Mouse (Mus musculus): ENCODE measurements around the gene Cldn20. TPM values are rescaled to one million over a fixed set of nuclear protein-coding genes. Genes with fewer than 3 reads are reported as not detected.

The Cldn20 gene
- total RNA-seq (2015; ENCODE audit: low replicate concordance) (not detected in 2 replicates), total RNA-seq (2017; ENCODE audit: low replicate concordance) (not detected in 2 replicates)

DNA sequence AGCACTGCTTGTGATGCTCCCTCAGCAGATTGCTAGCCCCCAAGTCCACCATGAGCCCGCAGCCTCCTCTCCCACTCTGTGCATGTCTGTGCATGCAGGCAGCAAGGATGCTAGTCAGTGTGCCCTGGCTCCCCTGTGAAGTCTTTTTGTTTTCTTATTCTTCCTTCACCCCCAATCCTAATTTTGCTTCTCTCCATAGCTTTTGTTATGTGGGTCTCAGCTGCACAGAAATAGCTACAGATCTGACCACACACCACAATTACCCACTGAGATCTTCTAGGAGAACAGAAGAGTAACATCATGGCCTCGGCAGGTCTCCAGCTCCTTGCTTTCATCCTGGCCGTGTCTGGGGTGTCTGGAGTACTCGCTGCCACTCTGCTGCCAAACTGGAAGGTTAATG lies at the start of gene Cldn20:
TSS of gene Cldn20 (plus strand) at position 301 of the 400 bp plus-strand sequence.
- no peak for ATAC-seq (replicated peaks; ENCODE audit: low FRiP score, poor library complexity, severe bottlenecking)

DNA sequence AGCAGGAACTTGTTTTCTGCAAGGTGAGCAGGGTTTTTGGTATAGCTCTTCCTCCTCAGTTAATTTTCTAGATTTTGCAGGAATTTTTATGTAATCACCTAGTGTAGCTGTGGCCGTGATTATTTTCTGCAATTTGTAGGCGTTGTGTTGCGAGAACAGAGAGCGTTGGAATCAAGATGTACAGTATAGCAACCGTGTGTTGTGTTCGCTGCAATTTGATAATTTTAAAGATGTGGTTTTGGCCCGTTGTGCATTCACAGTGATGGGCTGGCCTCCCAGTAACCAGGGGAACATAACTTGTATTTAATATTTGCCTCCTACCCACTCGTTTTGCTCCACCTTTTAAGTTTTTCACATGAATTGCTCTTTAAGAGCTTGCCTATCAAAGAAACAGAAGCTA lies 49.3 kb upstream of the Cldn20 start:
- ATAC-seq (replicated peaks; ENCODE audit: low FRiP score, poor library complexity, severe bottlenecking) = no peak

DNA sequence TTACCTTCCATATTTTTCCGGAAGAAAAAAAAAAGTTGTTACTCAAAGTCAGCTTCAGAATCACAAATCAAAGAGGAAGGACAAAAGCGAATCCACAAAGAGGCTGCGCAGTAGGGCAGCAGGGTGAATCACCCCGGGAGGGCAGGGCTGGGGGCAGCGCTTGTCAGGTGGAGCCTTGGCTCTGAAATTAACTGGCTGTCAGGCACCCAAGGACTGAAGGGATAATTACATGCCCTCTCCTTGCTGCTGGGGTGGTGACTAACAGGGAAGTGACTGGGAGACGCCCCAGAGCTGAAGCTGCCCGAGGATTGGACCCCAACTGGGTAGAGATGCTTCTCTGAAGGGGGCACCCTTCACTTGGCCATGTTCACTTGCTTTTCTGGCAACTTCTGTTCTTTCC lies 46.5 kb upstream of the Cldn20 start:
- ATAC-seq (replicated peaks; ENCODE audit: low FRiP score, poor library complexity, severe bottlenecking) = no peak

DNA sequence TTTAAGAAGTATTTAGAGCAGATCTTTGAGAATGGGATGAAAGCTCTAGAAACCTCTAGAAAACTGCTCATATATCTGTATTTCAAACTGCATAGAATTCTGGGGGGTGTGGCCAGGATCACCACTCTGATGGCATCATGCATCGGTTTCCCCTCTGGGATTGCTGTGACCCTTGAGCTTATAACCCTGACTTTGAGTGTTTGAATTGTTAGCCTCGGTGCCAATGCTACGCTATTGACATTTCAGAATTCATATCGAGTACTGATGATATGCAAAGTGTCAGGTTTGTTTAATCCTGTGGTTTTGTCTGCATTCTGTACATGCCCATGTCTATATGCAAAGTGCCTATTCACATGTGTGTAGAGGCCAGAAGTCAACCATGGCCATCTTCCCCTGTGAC lies 45.1 kb upstream of the Cldn20 start:
- ATAC-seq (replicated peaks; ENCODE audit: low FRiP score, poor library complexity, severe bottlenecking) = no peak

DNA sequence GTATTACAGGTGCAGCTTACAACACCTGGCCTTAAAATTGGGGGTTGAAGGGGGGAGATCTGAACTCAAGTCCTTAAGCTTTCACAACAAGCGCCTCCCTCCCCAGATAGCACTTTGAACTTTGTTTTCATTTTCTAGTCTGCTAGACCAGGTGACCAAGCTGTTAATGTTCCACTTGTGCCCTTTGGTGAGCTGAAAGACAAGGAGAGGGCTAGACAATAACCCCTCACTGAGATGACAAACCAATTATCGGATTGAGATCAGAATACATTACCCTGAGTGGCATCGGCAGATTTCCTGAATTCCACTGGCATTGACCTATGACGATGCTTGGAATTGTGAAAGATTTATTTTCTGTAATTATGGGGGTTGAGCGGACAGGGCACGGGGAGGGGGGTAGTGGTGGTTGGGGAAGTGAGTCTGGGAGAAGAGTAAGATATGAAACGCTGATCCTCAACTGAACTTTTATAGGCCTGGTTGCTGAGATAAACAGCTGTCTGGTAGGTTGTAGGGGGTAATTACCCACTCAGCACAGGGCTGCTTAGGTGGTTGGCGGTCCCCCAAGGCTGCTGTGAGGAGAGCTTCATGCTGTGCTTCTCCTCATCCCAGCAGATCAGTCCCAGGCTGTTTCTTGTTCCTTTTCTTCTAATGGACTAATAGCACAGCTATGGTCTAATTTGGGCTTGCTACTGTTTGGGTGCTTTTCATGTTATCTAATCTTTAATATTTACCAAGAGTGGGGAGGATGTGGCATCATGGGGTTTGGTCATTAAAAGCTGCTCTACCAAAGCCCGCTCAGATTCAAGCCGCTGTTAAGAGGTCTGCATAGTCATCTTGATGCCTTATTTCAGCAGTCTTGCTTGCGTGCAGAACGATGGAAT lies 44.4 kb upstream of the Cldn20 start:
- no peak for ATAC-seq (replicated peaks; ENCODE audit: low FRiP score, poor library complexity, severe bottlenecking)

DNA sequence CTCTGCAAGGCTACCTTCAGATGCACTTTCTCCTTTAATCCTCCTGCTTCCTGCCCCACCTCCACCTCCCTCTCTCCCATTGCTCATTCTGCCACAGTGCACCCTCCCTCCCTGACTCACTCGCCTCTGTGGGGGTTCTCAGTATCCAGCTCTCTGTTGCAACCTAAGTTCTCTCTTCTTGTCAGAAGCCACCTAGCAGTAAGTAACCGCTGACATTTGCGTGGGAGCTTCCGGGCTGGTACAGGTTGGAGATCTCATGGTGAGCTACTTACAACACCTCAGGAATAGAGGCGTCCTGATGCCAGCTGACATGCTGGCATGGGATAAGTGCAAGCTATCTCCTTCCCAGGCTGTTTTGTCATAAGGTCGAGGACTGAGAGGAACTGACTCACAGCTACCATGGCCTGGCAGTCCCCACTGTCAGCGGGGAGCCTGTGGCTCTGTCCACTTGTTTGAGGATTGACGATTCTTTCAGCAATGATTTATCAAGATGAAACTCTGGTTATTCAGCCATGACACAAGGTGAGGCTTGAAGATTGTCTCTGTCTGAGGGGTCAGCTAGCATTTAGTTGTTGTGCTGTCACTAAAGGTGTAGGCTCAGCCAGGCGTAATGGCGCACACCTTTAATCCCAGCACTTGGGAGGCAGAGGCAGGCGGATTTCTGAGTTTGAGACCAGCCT lies 42.0 kb upstream of the Cldn20 start:
- no peak for ATAC-seq (replicated peaks; ENCODE audit: low FRiP score, poor library complexity, severe bottlenecking)

DNA sequence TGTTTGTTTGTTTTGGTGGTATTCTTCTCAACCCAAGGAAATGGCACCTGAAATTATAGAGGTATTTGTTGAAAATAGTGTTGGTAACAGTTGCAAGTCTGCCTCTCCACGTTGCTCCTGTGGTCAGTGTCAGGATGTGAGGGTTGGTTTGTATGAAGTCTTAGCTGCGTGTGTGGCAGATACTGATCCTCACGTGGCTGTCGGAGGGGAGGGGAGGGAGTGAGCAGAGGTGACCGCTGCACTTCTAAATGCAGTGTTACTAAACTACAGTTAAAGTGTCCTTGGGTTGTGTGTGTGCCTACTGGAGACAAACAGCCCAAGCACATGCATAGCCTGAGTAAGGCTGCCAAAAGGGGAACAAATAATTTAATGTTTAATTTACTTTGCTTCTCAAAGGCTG lies 41.3 kb upstream of the Cldn20 start:
- ATAC-seq (replicated peaks; ENCODE audit: low FRiP score, poor library complexity, severe bottlenecking) = no peak

DNA sequence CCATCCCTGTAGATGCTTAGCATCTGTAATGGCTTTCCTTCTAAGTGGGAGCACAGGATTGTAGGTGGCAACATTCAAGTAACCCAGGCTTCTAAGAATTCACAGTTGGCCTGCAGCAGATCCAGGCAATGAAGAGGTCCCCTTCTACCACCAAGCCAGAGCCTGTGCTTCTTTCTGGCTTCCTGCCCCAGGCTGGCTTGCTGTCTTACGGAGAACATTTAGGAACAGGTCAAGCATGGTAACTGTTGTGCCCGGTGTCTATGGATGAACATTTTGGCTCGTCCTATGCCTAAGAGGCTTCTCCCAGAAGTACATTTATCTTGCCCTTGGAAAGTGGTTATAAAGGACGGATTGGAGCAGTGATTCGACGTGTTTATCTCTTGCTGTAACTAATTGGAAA lies 40.7 kb upstream of the Cldn20 start:
- no peak for ATAC-seq (replicated peaks; ENCODE audit: low FRiP score, poor library complexity, severe bottlenecking)

DNA sequence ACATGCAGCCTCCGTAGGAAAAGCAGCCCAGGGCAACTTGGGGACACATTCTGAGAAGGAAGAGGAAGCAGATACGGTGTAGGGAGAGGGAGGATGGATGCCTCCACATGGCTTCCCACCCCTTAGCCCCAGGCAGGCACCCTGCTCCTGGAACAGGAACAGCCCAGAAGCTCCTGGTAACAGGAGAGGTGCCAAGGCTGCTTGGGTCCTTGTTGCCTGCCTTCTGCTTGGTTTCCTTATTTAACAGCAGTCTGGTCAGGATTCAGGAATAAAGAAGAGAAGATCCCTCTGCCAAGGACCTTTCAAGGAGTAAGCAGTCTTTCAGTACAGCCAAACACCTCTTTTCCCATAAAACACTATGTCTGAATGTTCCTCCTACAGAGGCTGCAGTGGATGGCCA lies 36.8 kb upstream of the Cldn20 start:
- ATAC-seq (replicated peaks; ENCODE audit: low FRiP score, poor library complexity, severe bottlenecking) = no peak

DNA sequence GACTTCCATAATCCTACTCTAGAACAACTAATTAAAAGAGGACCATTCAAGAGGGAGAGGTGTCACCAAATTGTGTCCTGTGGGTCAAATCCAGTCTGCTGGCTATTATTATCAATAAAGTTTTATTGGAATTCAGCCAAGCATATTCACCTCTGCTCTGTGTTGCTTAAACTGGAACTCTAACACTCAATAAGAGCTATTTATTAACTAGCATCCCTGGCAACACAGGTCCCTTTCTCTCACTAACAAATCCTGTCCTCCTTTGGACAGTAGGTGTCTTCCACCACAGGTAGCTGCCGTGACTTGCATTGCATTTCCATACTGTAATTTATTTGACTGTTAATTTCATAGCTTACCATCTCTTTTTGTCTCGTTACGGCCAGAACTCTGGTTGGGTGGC lies 36.3 kb upstream of the Cldn20 start:
- no peak for ATAC-seq (replicated peaks; ENCODE audit: low FRiP score, poor library complexity, severe bottlenecking)

DNA sequence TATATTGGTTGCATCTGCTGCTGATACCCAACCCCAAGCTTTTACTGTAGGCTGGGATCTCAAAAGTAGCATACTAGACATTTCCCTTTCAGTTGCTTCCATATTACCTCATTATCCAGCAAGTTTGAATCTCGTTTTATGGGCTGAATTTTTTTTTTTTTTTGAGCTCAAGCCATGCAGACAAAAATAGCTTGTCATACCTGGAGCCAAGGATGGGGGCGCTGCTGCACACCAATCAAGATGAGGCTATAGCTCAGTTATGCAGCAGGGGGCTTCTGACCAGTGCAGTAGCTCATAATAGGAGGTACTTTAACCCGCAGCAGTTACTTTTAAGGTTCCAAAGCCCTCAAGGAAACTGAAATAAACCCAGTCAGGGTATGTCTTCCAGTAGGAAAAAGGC lies 34.3 kb upstream of the Cldn20 start:
- no peak for ATAC-seq (replicated peaks; ENCODE audit: low FRiP score, poor library complexity, severe bottlenecking)

DNA sequence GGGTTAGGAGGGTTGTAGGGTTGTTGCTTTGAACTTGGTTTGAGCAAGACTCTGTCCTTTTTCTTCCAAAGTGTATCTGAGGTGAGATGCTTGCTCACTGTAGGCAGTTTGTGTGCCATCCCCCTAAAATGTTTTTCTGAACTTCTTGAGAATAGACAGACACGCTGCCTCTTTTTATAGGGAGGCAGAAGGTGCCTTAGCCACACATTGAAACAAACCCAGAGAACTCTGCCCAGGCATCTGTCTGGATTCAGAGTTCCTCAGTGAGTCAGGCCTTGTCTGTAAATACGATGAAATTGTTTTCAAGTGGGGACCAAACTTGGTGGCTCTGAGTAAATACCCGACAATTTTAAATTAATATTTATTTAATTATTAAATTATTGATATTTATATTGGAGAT lies 33.8 kb upstream of the Cldn20 start:
- ATAC-seq (replicated peaks; ENCODE audit: low FRiP score, poor library complexity, severe bottlenecking) = no peak

DNA sequence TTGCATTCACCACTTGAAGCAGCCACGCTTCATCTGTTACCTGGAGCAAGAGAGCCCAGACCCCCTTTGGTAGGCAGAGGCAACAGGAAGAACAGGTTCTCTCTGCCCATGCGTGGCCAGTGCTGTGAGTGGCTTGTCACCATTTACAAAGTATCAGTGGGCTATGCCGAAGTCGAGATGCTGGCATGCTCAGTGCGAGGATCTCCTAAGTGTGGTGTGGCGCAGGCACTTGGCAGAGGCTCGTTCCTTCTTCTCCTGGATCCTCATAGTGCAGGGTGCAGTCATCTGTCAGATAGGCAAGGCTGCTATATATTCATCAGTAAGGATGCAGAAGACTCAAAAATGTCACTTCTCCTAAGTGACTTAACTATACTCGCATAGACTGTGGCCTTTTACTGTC lies 32.9 kb upstream of the Cldn20 start:
- no peak for ATAC-seq (replicated peaks; ENCODE audit: low FRiP score, poor library complexity, severe bottlenecking)

DNA sequence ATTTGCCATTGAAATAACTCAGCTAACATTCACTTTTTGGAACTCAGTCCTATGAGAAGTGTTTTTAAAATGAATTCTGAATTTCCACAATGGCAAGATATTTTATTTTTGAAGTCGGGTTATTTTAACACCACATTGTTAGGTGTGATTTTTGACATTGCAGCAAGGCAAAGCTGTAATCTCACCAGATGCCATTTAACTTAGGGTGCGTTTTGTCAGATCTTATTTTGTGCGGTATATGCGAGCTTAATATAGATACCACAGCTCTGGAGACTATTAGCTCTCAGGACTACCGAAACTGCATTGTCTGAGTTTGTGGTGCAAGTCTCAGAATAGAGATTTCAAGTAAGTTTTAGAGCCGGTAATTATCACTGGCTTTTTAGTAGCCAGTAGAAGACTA lies 32.3 kb upstream of the Cldn20 start:
- no peak for ATAC-seq (replicated peaks; ENCODE audit: low FRiP score, poor library complexity, severe bottlenecking)

DNA sequence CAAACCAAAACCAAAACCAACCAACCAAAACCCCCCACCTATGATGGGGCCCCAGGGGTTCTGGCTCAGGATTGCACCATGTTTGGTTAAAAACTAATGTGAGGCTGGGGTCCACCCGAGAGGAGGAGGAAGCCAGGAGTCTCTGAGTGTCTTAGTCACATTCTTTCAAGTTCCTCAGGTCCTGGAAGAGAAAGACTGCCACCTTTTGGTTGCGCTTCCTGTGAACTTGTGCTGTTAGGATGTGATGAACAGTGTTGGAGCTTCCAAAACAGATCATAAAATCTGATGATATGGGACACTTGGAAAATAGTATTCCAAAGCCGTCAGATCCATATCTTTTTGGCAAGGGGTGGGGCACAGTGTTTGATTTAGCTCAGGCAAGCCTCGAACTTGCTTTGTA lies 31.4 kb upstream of the Cldn20 start:
- no peak for ATAC-seq (replicated peaks; ENCODE audit: low FRiP score, poor library complexity, severe bottlenecking)

DNA sequence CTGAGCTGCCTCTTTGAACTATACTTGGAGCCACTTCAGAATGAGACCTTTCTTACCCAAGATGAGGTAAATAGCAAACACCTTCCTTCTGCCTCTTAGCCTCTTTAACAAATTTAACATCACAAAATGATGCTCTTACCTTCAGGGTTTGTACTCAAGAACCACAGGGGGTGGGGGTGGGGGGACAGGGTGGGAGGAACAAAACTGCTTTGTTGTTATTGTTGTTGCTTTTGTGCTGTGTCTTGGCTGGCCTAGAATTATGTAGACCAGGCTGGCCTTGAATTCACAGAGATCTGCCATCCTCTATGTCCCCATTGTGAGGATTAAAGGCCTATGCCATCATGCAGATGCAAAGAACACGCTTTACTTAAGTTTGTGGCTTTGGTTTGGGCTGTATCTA lies 26.6 kb upstream of the Cldn20 start:
- ATAC-seq (replicated peaks; ENCODE audit: low FRiP score, poor library complexity, severe bottlenecking) = no peak

DNA sequence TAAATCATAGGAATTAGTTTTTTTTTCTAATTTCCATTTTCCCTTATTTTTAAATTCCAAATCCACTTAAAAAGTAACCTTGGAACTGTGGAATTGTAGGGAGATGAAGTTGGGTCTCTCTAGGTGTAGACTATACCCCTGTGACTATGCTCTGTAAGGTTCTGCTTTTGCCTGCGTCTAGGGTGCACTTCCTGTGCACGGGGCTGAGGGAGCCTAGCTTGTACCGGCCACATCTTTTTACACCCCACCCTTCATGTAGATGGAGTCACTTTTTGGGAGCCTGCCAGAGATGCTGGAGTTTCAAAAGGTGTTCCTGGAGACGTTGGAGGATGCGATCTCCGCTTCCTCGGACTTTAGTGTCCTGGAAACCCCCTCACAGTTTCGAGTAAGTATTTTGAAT lies 25.8 kb upstream of the Cldn20 start:
- ATAC-seq (replicated peaks; ENCODE audit: low FRiP score, poor library complexity, severe bottlenecking) = no peak

DNA sequence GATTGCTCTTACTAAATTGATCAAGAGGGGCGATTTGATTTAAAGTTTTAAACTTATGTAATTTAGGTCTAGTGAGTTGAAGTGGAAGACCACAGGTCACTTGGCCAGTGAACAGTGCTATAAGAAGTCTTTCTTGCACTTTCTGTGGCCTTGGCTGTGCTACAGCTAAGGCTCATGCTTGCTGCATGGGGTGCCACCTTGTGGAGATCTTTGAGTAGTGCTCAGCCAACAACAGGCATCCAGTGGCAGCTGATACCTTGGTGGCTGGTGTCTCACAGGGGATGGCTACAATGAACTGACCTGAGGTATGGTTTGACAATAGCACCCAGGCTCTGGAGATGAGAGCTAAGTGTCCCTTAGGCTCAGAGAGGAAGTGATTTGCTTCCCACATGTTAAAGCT lies 22.5 kb upstream of the Cldn20 start:
- ATAC-seq (replicated peaks; ENCODE audit: low FRiP score, poor library complexity, severe bottlenecking) = peak; percentile 63; the same call in 1 of the 2 replicates

DNA sequence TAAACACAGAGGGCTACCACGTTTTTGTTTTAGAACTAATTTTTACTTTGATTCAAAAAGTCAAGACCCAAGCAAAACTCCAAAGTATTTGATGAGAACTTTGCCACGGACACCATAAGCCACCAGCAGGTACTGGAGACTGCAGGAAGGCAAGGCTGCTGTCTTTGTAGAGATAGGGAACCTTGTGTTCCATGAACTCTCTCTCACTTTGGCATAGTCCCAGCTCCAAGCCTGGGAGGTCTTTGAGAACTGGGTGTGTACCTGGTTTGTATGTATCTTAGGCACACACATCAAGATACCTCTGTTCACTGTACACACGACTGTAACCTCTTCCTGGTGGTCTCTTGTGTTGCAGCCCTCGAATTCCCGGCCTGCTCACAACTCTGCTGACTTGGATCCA lies 18.0 kb upstream of the Cldn20 start:
- no peak for ATAC-seq (replicated peaks; ENCODE audit: low FRiP score, poor library complexity, severe bottlenecking)

DNA sequence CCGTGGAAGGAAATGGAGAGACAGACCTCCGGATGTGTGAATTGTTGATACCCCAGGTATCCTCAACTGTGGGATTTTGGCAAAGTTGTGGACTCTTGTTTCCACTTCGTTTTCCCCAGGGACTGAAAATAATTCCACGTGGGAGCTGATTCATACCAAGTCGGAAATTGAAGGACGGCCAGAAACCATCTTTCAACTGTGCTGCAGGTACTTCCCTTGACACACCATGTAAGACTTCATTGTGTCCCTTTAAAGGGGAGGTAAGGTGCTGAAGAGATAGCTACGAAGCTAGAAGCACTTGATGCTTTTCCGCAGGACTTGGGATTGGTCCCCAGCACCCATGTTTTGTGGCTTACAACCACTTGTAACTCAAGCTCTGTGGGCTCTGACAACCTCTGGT lies 16.5 kb upstream of the Cldn20 start:
- ATAC-seq (replicated peaks; ENCODE audit: low FRiP score, poor library complexity, severe bottlenecking) = no peak

DNA sequence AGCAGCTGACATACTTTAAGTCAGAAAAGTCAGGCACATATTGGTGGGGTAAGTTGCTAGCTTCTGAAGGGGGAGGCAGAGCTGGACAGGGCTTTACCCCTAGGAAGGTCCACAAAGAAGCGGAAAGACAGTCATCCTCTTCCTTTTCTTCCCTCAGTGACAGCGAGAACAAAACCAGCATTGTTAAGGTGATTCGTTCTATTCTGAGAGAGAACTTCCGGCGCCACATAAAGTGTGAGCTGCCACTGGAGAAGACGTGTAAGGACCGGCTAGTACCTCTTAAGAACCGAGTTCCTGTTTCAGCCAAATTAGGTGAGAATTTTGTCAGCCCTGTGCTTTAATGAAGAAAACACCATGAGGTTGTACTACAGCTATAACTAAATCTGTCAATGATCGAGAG lies 15.9 kb upstream of the Cldn20 start:
- ATAC-seq (replicated peaks; ENCODE audit: low FRiP score, poor library complexity, severe bottlenecking) = no peak
